Mouse (Mus musculus) 416B (cell line): ENCODE results near the gene Otud3.
"Not testable (repeated sequence)": the region's sequence is repeated elsewhere in the genome, so short reads cannot be mapped to it uniquely, and the experiment has no call there.

ENCODE experiments used
- DNase-seq: peaks from one replicate; pipeline ENCODE4 v3.0.0; 2011; ENCODE audit warnings: low read depth

Otud3 gene

DNA sequence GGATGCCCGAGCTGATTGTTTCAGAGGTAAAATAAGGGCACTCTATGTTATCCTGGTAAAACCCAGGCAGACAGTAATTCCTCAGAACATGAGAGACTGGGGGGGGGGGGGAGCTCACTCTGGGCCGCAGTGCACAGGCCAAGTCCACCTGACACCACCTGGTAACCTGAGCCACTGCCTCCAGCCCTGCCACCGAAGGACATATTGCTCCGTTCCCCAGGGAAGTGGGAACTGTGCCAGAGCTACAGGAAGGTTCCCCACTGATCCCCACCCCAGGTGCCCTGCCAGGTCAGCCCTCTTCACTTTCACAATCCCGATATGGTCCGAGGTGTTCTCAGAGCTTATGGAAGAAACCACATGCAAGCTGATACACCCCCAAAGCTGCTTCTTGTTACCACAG is 21.1 kb downstream of the Otud3 start:
- DNase-seq: no peak

- DNase-seq: no peak
Observed at GRCm38 (mm10) chr4:138889635-138890034, 24.1 kb downstream of the Otud3 start.

DNA sequence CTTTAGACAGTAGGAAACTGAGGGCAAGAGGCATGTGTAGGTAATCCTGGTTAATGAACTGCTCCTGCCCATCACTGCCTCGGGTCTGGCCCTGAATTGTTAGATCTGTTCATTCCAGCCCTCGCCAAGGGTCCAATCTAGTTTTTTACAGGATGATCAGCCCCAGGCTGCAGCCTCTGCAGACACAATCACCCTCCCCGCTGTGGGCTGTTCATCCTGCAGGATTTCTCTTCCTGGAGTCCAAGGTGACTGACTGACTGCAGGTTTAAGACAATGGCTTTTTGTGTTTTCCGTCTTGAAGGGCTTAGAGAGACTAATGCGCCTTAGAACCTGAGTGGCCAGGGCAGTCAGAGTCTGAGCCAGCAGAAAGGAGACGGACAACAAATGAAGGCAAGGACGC is 24.6 kb downstream of the Otud3 start:
- no peak for DNase-seq

GRCm38 (mm10) chr4:138884261-138884660 is 29.5 kb downstream of the Otud3 start:
- DNase-seq: peak; percentile 90

DNA sequence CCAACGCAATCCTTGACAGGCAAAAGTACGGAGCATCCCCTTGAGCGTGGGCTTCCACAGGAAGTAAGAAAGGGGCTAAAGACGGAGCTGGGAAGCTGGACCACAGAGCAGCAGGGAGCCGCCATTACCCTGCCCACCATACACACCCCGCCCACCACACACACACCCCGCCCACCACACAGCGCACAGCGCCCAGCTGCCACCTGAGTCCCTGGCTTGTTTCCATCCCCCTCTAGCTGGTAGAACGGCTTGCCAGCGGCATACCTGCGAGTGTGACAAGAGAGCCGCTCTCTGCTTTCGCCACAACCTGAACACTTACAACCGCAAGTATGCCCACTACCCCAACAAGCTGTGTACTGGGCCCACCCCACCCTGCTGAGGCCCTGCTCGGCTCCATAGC is 31.6 kb downstream of the Otud3 start:
- no peak for DNase-seq

DNA sequence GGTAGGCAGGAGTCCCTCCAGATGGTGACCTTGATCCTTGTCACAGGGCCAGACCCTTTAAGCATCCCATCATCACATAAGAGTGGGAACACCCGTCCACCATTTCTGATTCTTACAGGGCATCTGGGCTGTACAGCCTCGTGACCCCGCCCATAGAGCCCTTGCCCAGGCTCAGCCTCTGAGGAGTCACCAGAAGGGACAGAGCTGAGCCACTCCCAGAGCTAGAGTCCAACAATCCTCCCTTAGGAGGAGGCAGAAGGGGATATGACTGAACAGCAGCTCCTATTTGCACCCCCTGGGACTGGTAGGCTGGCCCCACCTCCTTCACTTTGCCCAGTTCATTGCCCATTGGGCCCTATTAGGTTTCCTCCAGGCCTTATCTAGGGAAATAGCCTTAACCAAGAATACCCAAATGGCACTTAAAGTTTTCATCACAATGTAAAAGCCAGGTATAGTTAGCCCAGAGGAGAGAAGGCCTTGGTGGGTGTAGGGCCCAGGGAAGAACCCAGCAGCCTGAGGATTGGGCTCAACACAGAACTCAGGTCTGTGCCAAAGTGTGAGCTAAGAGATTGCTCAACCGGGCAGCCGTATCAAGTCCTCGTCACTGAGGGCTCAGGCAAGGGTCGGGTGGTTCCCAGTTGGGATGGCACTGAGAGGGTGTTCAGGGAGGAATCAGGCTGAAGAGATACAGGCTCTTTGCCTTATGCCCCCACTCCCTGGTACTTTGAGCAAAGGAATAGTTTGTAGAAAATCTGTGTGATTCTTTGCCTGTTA is 32.7 kb downstream of the Otud3 start:
- no peak for DNase-seq

- no peak for DNase-seq
Observed at GRCm38 (mm10) chr4:138879808-138880207, 33.9 kb downstream of the Otud3 start.

DNA sequence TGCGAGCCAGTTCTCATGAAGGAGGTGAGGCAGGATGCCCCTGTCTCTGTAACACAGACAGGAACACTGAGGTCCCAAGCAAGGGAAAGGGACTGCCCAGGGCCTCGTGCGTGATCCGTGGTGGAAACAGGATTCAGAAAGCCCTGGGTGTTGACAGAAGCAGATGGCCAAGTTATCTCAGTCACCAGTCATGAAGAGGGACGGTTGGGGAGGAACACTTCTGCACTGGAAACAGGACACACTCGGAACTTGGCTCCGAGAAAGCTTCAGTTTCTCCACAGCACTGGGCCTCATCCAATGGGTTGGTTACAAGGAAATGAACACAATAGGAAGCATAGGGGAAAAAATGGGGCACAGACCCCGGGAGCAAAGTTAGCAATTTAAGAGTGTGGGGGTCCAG is 35.0 kb downstream of the Otud3 start:
- DNase-seq: no peak

GRCm38 (mm10) chr4:138877731-138878130 is 36.0 kb downstream of the Otud3 start, which contains the start of gene Pla2g2e:
Gene Pla2g2e (plus strand): TSS chr4:138877942.
- peak; percentile 75 for DNase-seq

DNA sequence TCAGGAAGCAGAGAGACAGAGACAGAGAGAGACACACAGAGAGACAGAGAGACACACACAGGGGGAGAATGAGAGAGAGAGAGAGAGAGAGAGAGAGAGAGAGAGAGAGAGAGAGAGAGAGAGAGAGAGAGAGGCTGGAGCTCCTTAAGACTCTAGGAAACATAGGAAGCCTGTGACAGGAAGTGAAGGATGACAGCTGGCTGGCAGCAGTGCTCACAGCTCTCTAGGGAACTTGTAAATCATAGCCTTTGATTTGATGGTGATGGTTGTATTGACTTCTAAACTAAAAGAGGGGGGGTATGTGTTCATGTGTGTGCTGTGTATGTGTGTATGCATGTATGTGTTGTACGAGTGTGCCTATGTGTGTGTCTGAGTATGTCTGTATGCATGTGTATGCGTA is 37.8 kb downstream of the Otud3 start:
- no peak for DNase-seq

DNA sequence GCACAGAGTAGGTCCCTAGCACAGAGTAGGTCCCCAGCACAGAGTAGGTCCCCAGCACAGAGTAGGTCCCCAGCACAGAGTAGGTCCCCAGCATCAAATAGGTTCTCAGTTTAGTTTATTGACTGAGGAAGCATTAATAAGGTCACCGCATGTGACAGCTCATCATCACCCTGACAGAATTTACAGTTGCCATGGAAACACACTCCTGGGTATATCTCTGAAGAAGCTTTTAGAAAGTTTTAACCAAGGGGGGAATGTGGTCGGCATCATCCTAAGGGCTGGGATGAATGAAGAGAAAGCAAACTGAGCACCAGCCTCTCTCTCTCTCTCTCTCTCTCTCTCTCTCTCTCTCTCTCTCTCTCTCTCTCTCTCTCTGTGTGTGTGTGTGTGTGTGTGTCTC is 38.5 kb downstream of the Otud3 start:
- DNase-seq: not testable (repeated sequence)

GRCm38 (mm10) chr4:138873864-138874263 is 39.9 kb downstream of the Otud3 start, which contains the start of gene Gm13030:
Gene Gm13030 (minus strand): TSS chr4:138873964.
- no peak for DNase-seq

DNA sequence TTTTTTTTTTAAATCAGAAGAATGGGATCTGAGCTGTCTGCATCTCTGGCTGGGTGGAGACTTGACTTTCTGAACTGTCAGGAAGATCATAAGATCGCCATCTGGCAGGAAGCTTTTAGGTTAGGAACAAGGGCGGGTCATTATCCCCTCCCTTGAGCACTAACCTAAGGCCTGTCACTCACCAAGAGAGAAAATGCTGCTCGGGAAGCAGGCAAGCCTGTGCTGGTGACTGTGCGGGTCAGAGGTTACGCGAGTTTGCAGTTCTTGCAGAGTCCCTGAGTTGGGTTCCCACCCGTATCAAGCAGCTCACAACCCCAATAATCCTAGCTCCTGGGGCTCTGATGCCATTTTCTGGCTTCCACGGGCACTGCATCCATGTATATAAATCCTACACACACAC is 45.1 kb downstream of the Otud3 start:
- DNase-seq: peak; percentile 72

DNA sequence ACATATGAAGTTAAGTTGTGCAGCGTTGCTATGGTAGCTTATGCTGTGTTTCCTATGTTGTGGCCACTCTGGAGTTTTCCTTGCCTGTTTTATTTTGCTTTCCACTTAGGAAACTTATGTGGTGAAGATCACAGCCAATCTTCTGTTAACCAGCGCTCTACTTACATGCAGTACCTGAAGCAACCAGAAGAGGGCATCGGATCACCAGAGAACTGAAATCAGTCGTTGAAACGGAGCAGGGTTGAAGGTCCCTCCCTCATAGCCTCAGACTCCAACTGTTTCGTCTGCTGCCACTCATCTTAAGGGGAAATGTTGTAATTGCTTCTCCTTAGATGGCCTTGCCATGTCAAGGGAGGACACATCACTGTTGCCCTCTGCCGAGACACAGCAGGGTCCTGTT is 47.3 kb downstream of the Otud3 start:
- peak; percentile 95 for DNase-seq

DNA sequence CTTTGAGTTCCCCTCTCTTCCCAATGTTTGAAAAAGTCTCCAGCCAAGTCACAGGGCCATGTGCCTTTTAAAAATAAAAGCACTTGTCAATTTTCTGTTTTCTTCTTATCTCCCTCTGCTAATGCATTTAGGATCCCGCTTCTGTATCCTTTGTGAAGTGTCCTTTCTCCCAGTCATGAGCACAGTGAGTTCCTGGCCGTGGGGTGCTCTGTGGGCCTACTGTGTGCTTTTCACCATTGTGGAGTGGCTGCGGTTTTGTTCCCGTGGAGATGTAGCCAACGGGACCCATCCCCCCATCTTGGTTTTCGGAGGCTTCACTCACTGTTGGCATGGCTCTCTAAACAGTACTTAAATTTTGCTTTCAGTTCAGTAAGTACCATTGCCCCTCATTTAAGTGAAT is 47.8 kb downstream of the Otud3 start:
- DNase-seq: no peak

DNA sequence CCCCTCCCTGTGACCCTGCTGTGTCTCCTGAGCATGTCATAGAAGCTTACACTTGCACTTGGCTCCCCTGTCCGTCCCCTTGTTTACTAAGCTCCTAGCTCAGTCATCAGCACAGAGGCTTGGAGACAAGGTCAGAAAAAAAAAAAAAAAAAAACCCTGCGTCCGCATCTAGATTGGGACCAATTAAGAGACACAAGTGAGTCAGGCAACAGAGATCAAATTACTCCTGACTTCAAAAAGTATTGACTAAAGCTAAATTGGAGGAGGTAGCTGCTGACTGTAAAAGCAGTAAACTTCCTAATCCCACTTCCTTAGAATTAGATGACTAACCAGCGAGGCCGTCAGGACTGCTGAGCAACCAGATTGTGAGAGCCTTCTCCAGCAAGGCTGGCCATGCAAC is 48.7 kb downstream of the Otud3 start:
- peak; percentile 70 for DNase-seq

DNA sequence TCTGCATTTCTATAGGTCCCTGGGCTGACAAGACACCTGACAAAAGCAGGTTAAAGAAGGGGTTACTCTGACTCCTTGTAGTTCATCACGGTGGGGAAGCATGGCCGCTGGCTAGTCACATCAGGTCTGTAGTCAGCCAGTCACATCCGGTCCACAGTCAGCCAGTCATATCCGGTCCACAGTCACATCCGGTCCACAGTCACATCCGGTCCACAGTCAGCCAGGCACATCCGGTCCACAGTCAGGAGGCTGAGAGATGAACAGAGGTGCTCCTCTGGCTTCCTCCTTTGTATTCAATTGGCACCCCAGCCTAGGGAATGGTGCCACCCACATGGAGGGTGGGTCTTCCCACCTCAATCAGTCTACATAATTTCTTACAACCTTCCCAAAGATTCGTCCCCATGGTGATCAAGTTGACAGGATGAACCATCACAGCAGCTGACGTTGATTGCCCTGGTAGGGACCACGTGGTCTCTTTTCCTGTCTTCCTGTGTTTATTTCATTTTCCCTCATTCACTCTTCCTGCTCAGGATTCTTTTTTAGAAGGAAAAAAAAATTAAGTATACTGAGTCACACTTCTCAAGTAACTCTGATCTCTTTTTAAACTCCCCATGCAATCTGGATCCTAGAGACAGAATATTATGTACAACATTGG is 50.3 kb downstream of the Otud3 start, which contains the start of gene Pla2g5:
Pla2g5 (minus strand) TSS at position 139 of the 655 bp plus-strand sequence.
- DNase-seq: peak; percentile 96

DNA sequence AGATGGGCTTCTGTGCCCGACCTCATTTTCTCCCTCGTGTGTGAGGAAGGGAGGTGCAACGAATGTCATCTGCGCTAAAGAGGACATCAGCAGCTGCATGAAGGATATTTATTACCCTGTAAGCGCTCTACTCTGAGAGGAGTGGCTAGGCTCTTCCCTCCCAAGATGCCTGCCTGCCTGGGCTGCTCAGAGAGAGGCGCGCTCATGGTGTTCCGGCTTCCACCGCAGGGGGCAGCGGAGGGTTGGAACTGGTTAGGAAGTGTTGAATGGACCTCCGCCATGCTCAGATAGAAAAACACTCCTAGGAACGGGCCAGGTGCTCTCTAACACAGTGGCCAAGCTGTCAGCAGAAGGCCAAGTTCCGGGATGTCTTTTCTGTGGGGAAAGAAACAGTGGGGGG is 54.0 kb downstream of the Otud3 start:
- DNase-seq: no peak

DNA sequence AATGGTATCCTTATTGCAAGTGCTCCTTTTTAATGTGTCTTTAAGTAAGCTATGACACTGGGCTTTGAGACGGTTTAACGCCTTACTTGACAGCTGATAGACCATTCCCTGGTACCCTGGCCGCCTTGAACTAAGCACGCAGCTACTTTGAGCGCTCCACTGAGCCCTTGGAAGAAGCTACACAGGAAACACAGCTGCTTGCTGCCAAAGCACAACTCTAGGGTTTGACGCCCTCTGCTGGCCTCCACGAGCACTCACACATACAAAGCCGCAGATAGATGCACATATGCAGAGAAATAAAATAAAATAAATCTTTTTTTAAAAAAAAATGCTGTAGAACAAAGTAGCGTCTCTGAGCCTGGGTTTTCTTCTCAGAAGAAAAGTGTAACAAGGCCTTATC is 54.5 kb downstream of the Otud3 start:
- peak; percentile 46 for DNase-seq

GRCm38 (mm10) chr4:138858446-138858845 is 55.3 kb downstream of the Otud3 start:
- no peak for DNase-seq

GRCm38 (mm10) chr4:138857576-138857975 is 56.2 kb downstream of the Otud3 start:
- DNase-seq: peak; percentile 83

DNA sequence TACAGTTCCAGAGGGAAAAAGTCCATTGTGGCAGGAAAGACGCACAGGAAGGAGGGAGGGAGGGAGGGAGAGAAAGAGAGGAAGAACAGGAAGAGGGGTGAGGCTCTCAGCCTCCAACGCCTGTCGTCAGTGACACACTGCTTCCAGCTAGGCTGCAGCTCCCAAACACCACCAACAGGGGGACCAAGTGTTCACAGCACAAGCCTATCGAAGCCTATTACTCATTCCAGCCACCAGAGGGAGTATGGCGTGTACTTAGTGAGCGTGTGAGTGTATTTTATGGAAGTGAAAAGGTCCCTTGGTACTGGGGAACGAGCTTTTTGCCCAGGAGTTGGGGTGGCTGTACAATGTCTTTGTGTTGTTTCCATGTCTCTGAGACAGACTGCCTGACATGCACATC is 57.3 kb downstream of the Otud3 start:
- DNase-seq: peak; percentile 90

- DNase-seq: peak; percentile 46
Observed at GRCm38 (mm10) chr4:138855092-138855632, 58.6 kb downstream of the Otud3 start.
